Mouse (Mus musculus) embryonic facial prominence, embryonic 13.5 days (tissue): ENCODE results near the gene Sbk3. TPM values are rescaled to one million over a fixed set of nuclear protein-coding genes. Genes with fewer than 3 reads are reported as not detected.

Experiments used
- ATAC-seq: fragments of 200-750 bp; cut with Nextera tagmentation; 2 replicates; pipeline ENCODE4 v1.8.0; 2017; ENCODE audit warnings: low read depth; ENCODE audit not compliant: insufficient number of reproducible peaks, insufficient read depth, low FRiP score, low TSS enrichment
- H3K27ac ChIP-seq: fragments of 300-500 bp; sonication (generic); 2 replicates; pipeline ENCODE4 v1.5.1; 2015; ENCODE audit warnings: moderate library complexity, mild to moderate bottlenecking, inconsistent platforms
- H3K27me3 ChIP-seq: fragments of 300-500 bp; sonication (generic); 2 replicates; pipeline ENCODE4 v1.6.1; 2015; ENCODE audit warnings: mild to moderate bottlenecking, inconsistent platforms
- H3K36me3 ChIP-seq: fragments of 300-500 bp; sonication (generic); 2 replicates; pipeline ENCODE4 v1.6.1; 2015; ENCODE audit warnings: mild to moderate bottlenecking, inconsistent platforms
- H3K4me1 ChIP-seq: fragments of 300-500 bp; sonication (generic); 2 replicates; pipeline ENCODE4 v1.6.1; 2015; ENCODE audit warnings: inconsistent platforms
- H3K4me2 ChIP-seq: fragments of 300-500 bp; sonication (generic); 2 replicates; pipeline ENCODE4 v1.6.1; 2015; ENCODE audit warnings: moderate library complexity, mild to moderate bottlenecking, inconsistent platforms
- H3K4me3 ChIP-seq: fragments of 300-500 bp; sonication (generic); 2 replicates; pipeline ENCODE4 v1.5.1; 2015; ENCODE audit warnings: mild to moderate bottlenecking, inconsistent platforms
- H3K9ac ChIP-seq: fragments of 300-500 bp; sonication (generic); 2 replicates; pipeline ENCODE4 v1.6.1; 2015; ENCODE audit warnings: mild to moderate bottlenecking, inconsistent platforms
- H3K9me3 ChIP-seq: fragments of 300-500 bp; sonication (generic); 2 replicates; pipeline ENCODE4 v1.6.1; 2016; ENCODE audit warnings: inconsistent platforms
- WGBS: fragments of 180-500 bp; shearing (Covaris S2); methylation state at CpG from one replicate; pipeline ENCODE4 v1.1.7; 2015; ENCODE audit warnings: mixed read lengths; 5-methylcytosine and 5-hydroxymethylcytosine counted together
- polyA plus RNA-seq: library from polyadenylated mRNA; unstranded; fragments of >200 nt; fragmentation: Nextera tagmentation; extraction: Ambion mirVana; gene quantifications from 2 replicates; pipeline ENCODE4 v1.2.1, GENCODE M21; 2015

Gene Sbk3
- polyA plus RNA-seq, 1 experiment from 2014 or later, result not detected

GRCm38 (mm10) chr7:4925441-4926381 is 45.3 kb downstream of the Sbk3 start, which contains the start of gene Ssc5d:
Ssc5d (plus strand) TSS chr7:4925785.
- Histone ChIP-seq H3K4me1 (peaks cover 56% of the 10 kb centered on the region), H3K4me3 (no peak within 1 kb of the TSS)
- WGBS, result 9% methylated on average over 6 of the region's 6 CpGs

GRCm38 (mm10) chr7:4924891-4925301 is 46.1 kb downstream of the Sbk3 start:
- Histone ChIP-seq H3K4me2 (peak overlapping the region; percentile 80), H3K9ac (peak overlapping the region; percentile 72), H3K4me1 (peaks cover 56% of the 10 kb centered on the region), H3K27me3 (no peaks in the 10 kb centered on the region), H3K36me3 (peaks cover 15% of the 10 kb centered on the region), H3K27ac (peak overlapping the region; percentile 90), H3K9me3 (no peaks in the 10 kb centered on the region), H3K4me3 (no peak overlapping the region)
- WGBS, result 8% methylated on average over 2 of the region's 4 CpGs
- ATAC-seq, result no peak; the same call in 1 of the 2 replicates

More at GRCm38 (mm10) chr7:4925441-4926381, 45.3 kb downstream of the Sbk3 start, which contains the start of gene Ssc5d:
- ATAC-seq, result no peak
- peak within 1 kb of the TSS; percentile 90 for H3K27ac ChIP-seq
- peak within 1 kb of the TSS; percentile 80 for H3K4me2 ChIP-seq
- no peaks in the 10 kb centered on the region for H3K27me3 ChIP-seq
- peak within 1 kb of the TSS; percentile 72 for H3K9ac ChIP-seq
- peaks cover 7% of the 10 kb centered on the region for H3K36me3 ChIP-seq
- H3K9me3 ChIP-seq, result no peaks in the 10 kb centered on the region

- Histone ChIP-seq H3K4me3 (peak overlapping the region; percentile 41; the same call in 1 of the 2 replicates), H3K27me3 (no peaks in the 10 kb centered on the region), H3K9ac (peak overlapping the region; percentile 72), H3K9me3 (no peaks in the 10 kb centered on the region), H3K27ac (peak overlapping the region; percentile 90), H3K4me1 (peaks cover 56% of the 10 kb centered on the region), H3K4me2 (peak overlapping the region; percentile 80), H3K36me3 (peaks cover 19% of the 10 kb centered on the region)
- WGBS, result 4% methylated on average over 4 of the region's 4 CpGs
- ATAC-seq, result no peak
These were observed 46.5 kb downstream of the Sbk3 start for GRCm38 (mm10) chr7:4924483-4924882.

GRCm38 (mm10) chr7:4923586-4924364 is 47.2 kb downstream of the Sbk3 start:
- peak overlapping the region; percentile 72 for H3K9ac ChIP-seq
- peak overlapping the region; percentile 90 for H3K27ac ChIP-seq
- ATAC-seq, result 0 out of 2 replicates have a peak, but pooled peaks have one; percentile 4
- 5% methylated on average over 37 of the region's 37 CpGs for WGBS
- peaks cover 26% of the 10 kb centered on the region for H3K36me3 ChIP-seq
- H3K27me3 ChIP-seq, result no peaks in the 10 kb centered on the region
- H3K4me1 ChIP-seq, result peaks cover 56% of the 10 kb centered on the region
- no peaks in the 10 kb centered on the region for H3K9me3 ChIP-seq
- peak overlapping the region; percentile 80 for H3K4me2 ChIP-seq
- peak overlapping the region; percentile 41 for H3K4me3 ChIP-seq

GRCm38 (mm10) chr7:4922931-4923565 is 47.9 kb downstream of the Sbk3 start:
- Histone ChIP-seq H3K27me3 (no peaks in the 10 kb centered on the region), H3K36me3 (peaks cover 34% of the 10 kb centered on the region), H3K9me3 (no peaks in the 10 kb centered on the region), H3K27ac (peak overlapping the region; percentile 90), H3K4me1 (peaks cover 56% of the 10 kb centered on the region), H3K9ac (peak overlapping the region; percentile 58), H3K4me3 (peak overlapping the region; percentile 41), H3K4me2 (peak overlapping the region; percentile 80)
- no peak for ATAC-seq
- 0% methylated on average over 14 of the region's 14 CpGs for WGBS

- Histone ChIP-seq H3K27ac (peak overlapping the region; percentile 90), H3K27me3 (no peaks in the 10 kb centered on the region), H3K9ac (peak overlapping the region; percentile 58), H3K4me1 (peaks cover 56% of the 10 kb centered on the region), H3K9me3 (no peaks in the 10 kb centered on the region), H3K36me3 (peaks cover 39% of the 10 kb centered on the region), H3K4me3 (peak overlapping the region; percentile 41), H3K4me2 (peak overlapping the region; percentile 80)
- ATAC-seq, result peak; percentile 33; the same call in 1 of the 2 replicates
- WGBS, result under 1% methylated on average over 14 of the region's 14 CpGs
These were observed 48.5 kb downstream of the Sbk3 start for GRCm38 (mm10) chr7:4922508-4922907.

- peaks cover 43% of the 10 kb centered on the region for H3K36me3 ChIP-seq
- H3K27ac ChIP-seq, result peak within 1 kb of the TSS; percentile 90
- 33% methylated on average over 8 of the region's 8 CpGs for WGBS
- peak within 1 kb of the TSS; percentile 58 for H3K9ac ChIP-seq
- peak within 1 kb of the TSS; percentile 80 for H3K4me2 ChIP-seq
- H3K9me3 ChIP-seq, result no peaks in the 10 kb centered on the region
- peak within 1 kb of the TSS; percentile 41 for H3K4me3 ChIP-seq
- H3K4me1 ChIP-seq, result peaks cover 57% of the 10 kb centered on the region
- no peak for ATAC-seq
- H3K27me3 ChIP-seq, result no peaks in the 10 kb centered on the region
These were observed 49.0 kb downstream of the Sbk3 start, which contains the start of gene Nat14 for GRCm38 (mm10) chr7:4921824-4922482. Nat14 (plus strand) TSS chr7:4922028.

- peaks cover 43% of the 10 kb centered on the region for H3K36me3 ChIP-seq
- H3K27ac ChIP-seq, result peak overlapping the region; percentile 69
- H3K9me3 ChIP-seq, result no peaks in the 10 kb centered on the region
- H3K4me1 ChIP-seq, result peaks cover 60% of the 10 kb centered on the region
- peak overlapping the region; percentile 36 for H3K9ac ChIP-seq
- no peak for ATAC-seq
- WGBS, result 63% methylated on average over 23 of the region's 23 CpGs
- H3K4me2 ChIP-seq, result no peak overlapping the region
- no peak overlapping the region for H3K4me3 ChIP-seq
- no peaks in the 10 kb centered on the region for H3K27me3 ChIP-seq
These were observed 49.8 kb downstream of the Sbk3 start for GRCm38 (mm10) chr7:4920976-4921823.

- Histone ChIP-seq H3K4me1 (peaks cover 56% of the 10 kb centered on the region), H3K9ac (no peak overlapping the region), H3K36me3 (peaks cover 43% of the 10 kb centered on the region), H3K27me3 (no peaks in the 10 kb centered on the region), H3K9me3 (no peaks in the 10 kb centered on the region), H3K27ac (no peak overlapping the region), H3K4me3 (no peak overlapping the region), H3K4me2 (no peak overlapping the region)
- ATAC-seq, result no peak
- WGBS, result 93% methylated on average over 19 of the region's 19 CpGs
These were observed 50.5 kb downstream of the Sbk3 start for GRCm38 (mm10) chr7:4920496-4920895.

GRCm38 (mm10) chr7:4919971-4920370 is 51.0 kb downstream of the Sbk3 start:
- no peak for ATAC-seq
- no peaks in the 10 kb centered on the region for H3K27me3 ChIP-seq
- peaks cover 51% of the 10 kb centered on the region for H3K4me1 ChIP-seq
- no peaks in the 10 kb centered on the region for H3K9me3 ChIP-seq
- no peak overlapping the region for H3K4me3 ChIP-seq
- H3K36me3 ChIP-seq, result peaks cover 43% of the 10 kb centered on the region
- 90% methylated on average over 21 of the region's 21 CpGs for WGBS
- H3K4me2 ChIP-seq, result no peak overlapping the region
- H3K27ac ChIP-seq, result no peak overlapping the region
- no peak overlapping the region for H3K9ac ChIP-seq
